Mouse (Mus musculus): ENCODE measurements around the gene Glis1. TPM values are rescaled to one million over a fixed set of nuclear protein-coding genes. Genes with fewer than 3 reads are reported as not detected.

Glis1 gene
- polyA plus RNA-seq, 1 experiment from 2014 or later: 5.6 TPM

- Histone ChIP-seq H3K27me3 (ENCODE audit: control insufficient read depth, insufficient read depth, low read length) (no peaks in the 10 kb centered on the region), H3K9me3 (ENCODE audit: control insufficient read depth, low read length) (no peaks in the 10 kb centered on the region), H3K4me3 (replicated peaks; ENCODE audit: low read length) (no peak overlapping the region), H3K4me2 (replicated peaks) (no peak overlapping the region), H3K36me3 (replicated peaks; ENCODE audit: control insufficient read depth, insufficient read depth) (no peaks in the 10 kb centered on the region), H3K27ac (no peak overlapping the region), H3K4me1 (replicated peaks; ENCODE audit: control insufficient read depth, insufficient read depth, low read length) (peaks cover 2% of the 10 kb centered on the region), H3K9ac (no peak overlapping the region)
- ATAC-seq (ENCODE audit: low FRiP score): no peak
- WGBS: 94% methylated on average over 2 of the region's 2 CpGs
- DNase-seq (ENCODE audit: low spot score): no peak
Measured at GRCm38 (mm10) chr4:107668514-107668913, 234.1 kb downstream of the Glis1 start.

DNA sequence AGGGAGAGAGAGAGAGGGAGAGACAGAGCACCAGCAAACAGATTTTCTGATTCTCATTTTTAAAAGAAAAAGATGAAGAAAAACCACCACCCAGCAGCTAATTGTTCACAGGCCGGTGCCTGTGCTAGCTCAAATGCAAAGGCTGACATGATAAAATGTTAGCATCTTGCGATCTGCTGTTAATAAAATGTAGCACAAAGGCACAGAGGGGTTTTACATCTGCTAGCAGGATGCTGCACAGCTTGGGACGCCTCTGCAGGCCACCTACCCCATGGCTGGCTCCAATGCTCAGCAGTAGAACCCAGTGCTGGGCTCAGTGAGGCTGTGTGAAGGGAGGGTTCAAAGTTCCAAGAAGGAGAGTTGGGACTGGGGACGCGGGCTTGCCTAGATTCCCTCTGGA, 236.3 kb downstream of the Glis1 start:
- H3K9ac ChIP-seq: no peak overlapping the region
- H3K36me3 ChIP-seq (replicated peaks; ENCODE audit: control insufficient read depth, insufficient read depth): no peaks in the 10 kb centered on the region
- no peak overlapping the region for H3K27ac ChIP-seq
- ATAC-seq (ENCODE audit: low FRiP score) (no peak), DNase-seq (ENCODE audit: low spot score) (no peak)
- H3K4me2 ChIP-seq (replicated peaks): no peak overlapping the region
- no peaks in the 10 kb centered on the region for H3K27me3 ChIP-seq (ENCODE audit: control insufficient read depth, insufficient read depth, low read length)
- H3K4me3 ChIP-seq (replicated peaks; ENCODE audit: low read length): no peak overlapping the region
- H3K9me3 ChIP-seq (ENCODE audit: control insufficient read depth, low read length): no peaks in the 10 kb centered on the region
- peaks cover 4% of the 10 kb centered on the region for H3K4me1 ChIP-seq (replicated peaks; ENCODE audit: control insufficient read depth, insufficient read depth, low read length)
- 67% methylated on average over 5 of the region's 5 CpGs for WGBS

GRCm38 (mm10) chr4:107673638-107674321, 239.4 kb downstream of the Glis1 start:
- WGBS: 5% methylated on average over 23 of the region's 23 CpGs
- peak overlapping the region; percentile 37 for H3K9ac ChIP-seq
- peak; percentile 94 for DNase-seq (ENCODE audit: low spot score)
- H3K27me3 ChIP-seq (ENCODE audit: control insufficient read depth, insufficient read depth, low read length): no peaks in the 10 kb centered on the region
- peak overlapping the region; percentile 3; the same call in 1 of the 2 replicates for H3K4me3 ChIP-seq (replicated peaks; ENCODE audit: low read length)
- H3K27ac ChIP-seq: peak overlapping the region; percentile 90
- ATAC-seq (ENCODE audit: low FRiP score): peak; percentile 92
- H3K9me3 ChIP-seq (ENCODE audit: control insufficient read depth, low read length): no peaks in the 10 kb centered on the region
- no peaks in the 10 kb centered on the region for H3K36me3 ChIP-seq (replicated peaks; ENCODE audit: control insufficient read depth, insufficient read depth)
- H3K4me2 ChIP-seq (replicated peaks): peak overlapping the region; percentile 43
- peaks cover 4% of the 10 kb centered on the region for H3K4me1 ChIP-seq (replicated peaks; ENCODE audit: control insufficient read depth, insufficient read depth, low read length)

DNA sequence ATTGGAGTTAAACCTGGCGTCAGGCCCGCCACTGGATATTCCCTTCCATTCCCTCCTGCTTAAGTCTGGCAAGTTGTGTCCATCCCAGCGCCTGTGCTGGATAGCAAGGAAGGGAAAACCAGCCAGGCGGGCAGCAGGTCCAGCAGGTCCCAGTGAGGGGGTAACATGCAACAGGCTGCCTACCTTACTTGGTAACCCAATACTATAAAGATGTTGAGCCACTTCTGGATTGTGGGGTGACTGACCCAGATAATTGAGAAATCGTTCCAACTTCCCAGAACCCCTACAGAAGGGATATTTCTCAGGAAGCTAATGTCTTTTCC, 239.9 kb downstream of the Glis1 start:
- Histone ChIP-seq H3K4me2 (replicated peaks) (peak overlapping the region; percentile 43), H3K27ac (peak overlapping the region; percentile 90; the same call in 1 of the 2 replicates), H3K4me1 (replicated peaks; ENCODE audit: control insufficient read depth, insufficient read depth, low read length) (peaks cover 4% of the 10 kb centered on the region), H3K9ac (no peak overlapping the region), H3K4me3 (replicated peaks; ENCODE audit: low read length) (no peak overlapping the region), H3K9me3 (ENCODE audit: control insufficient read depth, low read length) (no peaks in the 10 kb centered on the region), H3K36me3 (replicated peaks; ENCODE audit: control insufficient read depth, insufficient read depth) (no peaks in the 10 kb centered on the region), H3K27me3 (ENCODE audit: control insufficient read depth, insufficient read depth, low read length) (no peaks in the 10 kb centered on the region)
- 33% methylated on average over 5 of the region's 5 CpGs for WGBS
- ATAC-seq (ENCODE audit: low FRiP score) (no peak; the same call in 1 of the 2 replicates), DNase-seq (ENCODE audit: low spot score) (no peak)

DNA sequence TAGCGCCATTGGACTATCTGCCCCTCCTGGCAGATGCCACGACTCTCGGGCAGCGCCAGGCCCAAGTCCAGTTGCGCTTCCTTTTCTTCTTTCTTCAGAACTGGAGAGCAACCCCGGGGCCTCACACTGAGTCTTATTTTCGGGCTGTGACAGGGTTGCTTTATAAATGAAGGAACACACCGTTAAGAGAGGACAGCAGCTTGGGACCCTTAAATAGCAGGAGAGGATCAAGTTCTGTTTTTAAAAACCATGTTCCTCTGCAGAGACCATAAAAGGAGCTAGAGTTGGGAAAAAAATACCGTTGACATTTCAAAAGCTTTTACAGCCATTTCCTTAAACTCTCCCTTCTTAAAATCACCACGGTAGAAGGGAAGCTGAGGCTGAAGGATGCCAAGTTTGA, 241.3 kb downstream of the Glis1 start:
- no peaks in the 10 kb centered on the region for H3K36me3 ChIP-seq (replicated peaks; ENCODE audit: control insufficient read depth, insufficient read depth)
- no peak overlapping the region for H3K4me3 ChIP-seq (replicated peaks; ENCODE audit: low read length)
- H3K4me2 ChIP-seq (replicated peaks): no peak overlapping the region
- H3K27ac ChIP-seq: no peak overlapping the region
- no peak overlapping the region for H3K9ac ChIP-seq
- H3K27me3 ChIP-seq (ENCODE audit: control insufficient read depth, insufficient read depth, low read length): no peaks in the 10 kb centered on the region
- peaks cover 17% of the 10 kb centered on the region for H3K4me1 ChIP-seq (replicated peaks; ENCODE audit: control insufficient read depth, insufficient read depth, low read length)
- 64% methylated on average over 10 of the region's 10 CpGs for WGBS
- ATAC-seq (ENCODE audit: low FRiP score) (no peak), DNase-seq (ENCODE audit: low spot score) (no peak)
- no peaks in the 10 kb centered on the region for H3K9me3 ChIP-seq (ENCODE audit: control insufficient read depth, low read length)

- Histone ChIP-seq H3K27ac (peak overlapping the region; percentile 56), H3K27me3 (ENCODE audit: control insufficient read depth, insufficient read depth, low read length) (no peaks in the 10 kb centered on the region; the same call in 1 of the 2 replicates), H3K4me1 (replicated peaks; ENCODE audit: control insufficient read depth, insufficient read depth, low read length) (peaks cover 25% of the 10 kb centered on the region), H3K4me2 (replicated peaks) (peak overlapping the region; percentile 41), H3K4me3 (replicated peaks; ENCODE audit: low read length) (peak overlapping the region; percentile 13; the same call in 1 of the 2 replicates), H3K9ac (peak overlapping the region; percentile 43), H3K36me3 (replicated peaks; ENCODE audit: control insufficient read depth, insufficient read depth) (no peaks in the 10 kb centered on the region), H3K9me3 (ENCODE audit: control insufficient read depth, low read length) (no peaks in the 10 kb centered on the region)
- ATAC-seq (ENCODE audit: low FRiP score) (peak; percentile 74), DNase-seq (ENCODE audit: low spot score) (peak; percentile 47)
- WGBS: 13% methylated on average over 15 of the region's 15 CpGs
Measured at GRCm38 (mm10) chr4:107680311-107681098, 246.1 kb downstream of the Glis1 start.

- Histone ChIP-seq H3K4me2 (replicated peaks) (peak overlapping the region; percentile 41; the same call in 1 of the 2 replicates), H3K4me1 (replicated peaks; ENCODE audit: control insufficient read depth, insufficient read depth, low read length) (peaks cover 25% of the 10 kb centered on the region), H3K36me3 (replicated peaks; ENCODE audit: control insufficient read depth, insufficient read depth) (no peaks in the 10 kb centered on the region), H3K27ac (peak overlapping the region; percentile 56), H3K27me3 (ENCODE audit: control insufficient read depth, insufficient read depth, low read length) (no peaks in the 10 kb centered on the region; the same call in 1 of the 2 replicates), H3K9ac (peak overlapping the region; percentile 43; the same call in 1 of the 2 replicates), H3K9me3 (ENCODE audit: control insufficient read depth, low read length) (no peaks in the 10 kb centered on the region), H3K4me3 (replicated peaks; ENCODE audit: low read length) (no peak overlapping the region)
- 23% methylated on average over 9 of the region's 9 CpGs for WGBS
- DNase-seq (ENCODE audit: low spot score) (no peak), ATAC-seq (ENCODE audit: low FRiP score) (peak; percentile 49)
Measured at GRCm38 (mm10) chr4:107681099-107681849, 246.9 kb downstream of the Glis1 start.

GRCm38 (mm10) chr4:107683006-107683756, 248.8 kb downstream of the Glis1 start:
- Histone ChIP-seq H3K36me3 (replicated peaks; ENCODE audit: control insufficient read depth, insufficient read depth) (no peaks in the 10 kb centered on the region), H3K9me3 (ENCODE audit: control insufficient read depth, low read length) (no peaks in the 10 kb centered on the region), H3K4me3 (replicated peaks; ENCODE audit: low read length) (no peak overlapping the region), H3K27ac (no peak overlapping the region), H3K27me3 (ENCODE audit: control insufficient read depth, insufficient read depth, low read length) (no peaks in the 10 kb centered on the region; the same call in 1 of the 2 replicates), H3K4me2 (replicated peaks) (no peak overlapping the region), H3K4me1 (replicated peaks; ENCODE audit: control insufficient read depth, insufficient read depth, low read length) (peaks cover 25% of the 10 kb centered on the region), H3K9ac (no peak overlapping the region)
- DNase-seq (ENCODE audit: low spot score): no peak
- WGBS: 91% methylated on average over 37 of the region's 37 CpGs
- no peak for ATAC-seq (ENCODE audit: low FRiP score)
